Mouse (Mus musculus) liver, embryonic 11.5 days (tissue): ENCODE measurements around the gene Ssmem1. TPM values are rescaled to one million over a fixed set of nuclear protein-coding genes. Genes with fewer than 3 reads are reported as not detected.

Source experiments
- polyA plus RNA-seq: library from polyadenylated mRNA; unstranded; fragments of >200 nt; fragmentation: Nextera tagmentation; extraction: Ambion mirVana; gene quantifications from 2 replicates; pipeline ENCODE4 v1.2.1, GENCODE M21; 2014

The Ssmem1 gene
- polyA plus RNA-seq, 1 experiment from 2014 or later = not detected

Other genes starting within 250 kb of the Ssmem1 start
- 21.6 and 22.5 TPM in 2 replicates for gene Ube2h, start 205.3 kb upstream of the Ssmem1 start, polyA plus RNA-seq
- gene Zc3hc1, start 118.8 kb upstream of the Ssmem1 start, polyA plus RNA-seq = 64.6 and 68.5 TPM in 2 replicates
- 19.2 and 20.8 TPM in 2 replicates for gene Klhdc10, start 108.0 kb upstream of the Ssmem1 start, polyA plus RNA-seq
- gene Tmem209, start 66 bp upstream of the Ssmem1 start, polyA plus RNA-seq = 44.2 and 49.2 TPM in 2 replicates
- 1.7 and 1.9 TPM in 2 replicates for gene Cpa2, start 31.7 kb downstream of the Ssmem1 start, polyA plus RNA-seq
- gene Cpa4, start 58.5 kb downstream of the Ssmem1 start, polyA plus RNA-seq = 0.44 and 0.45 TPM in 2 replicates
- gene Cpa5, start 101.2 kb downstream of the Ssmem1 start, polyA plus RNA-seq = 0.14 TPM in 1 of 2 replicates, not detected in the other
- gene Cpa1, start 129.4 kb downstream of the Ssmem1 start, polyA plus RNA-seq = 0.69 and 1.0 TPM in 2 replicates
- 12.0 and 14.3 TPM in 2 replicates for gene Cep41, start 183.9 kb downstream of the Ssmem1 start, polyA plus RNA-seq
- 800 and 828 TPM in 2 replicates for gene Mest, start 213.7 kb downstream of the Ssmem1 start, polyA plus RNA-seq